Mouse (Mus musculus) brain, embryonic 14.5 days (tissue): Measurements from ENCODE around the gene Trim10.

Experiments
- CTCF ChIP-seq: fragments of 200-500 bp; IDR thresholded peaks from 2 replicates; pipeline ENCODE4 v1.5.1; 2012; ENCODE audit warnings: inconsistent platforms, mild to moderate bottlenecking, moderate library complexity, borderline replicate concordance; ENCODE audit not compliant: insufficient read depth, insufficient read length; ENCODE audit errors: extremely low read depth
- POLR2A ChIP-seq: fragments of 200-500 bp; IDR thresholded peaks from 2 replicates; pipeline ENCODE4 v1.6.1; 2012; ENCODE audit warnings: mild to moderate bottlenecking, inconsistent platforms, borderline replicate concordance; ENCODE audit not compliant: poor library complexity, insufficient read depth, insufficient read length, severe bottlenecking; ENCODE audit errors: extremely low read depth

DNA sequence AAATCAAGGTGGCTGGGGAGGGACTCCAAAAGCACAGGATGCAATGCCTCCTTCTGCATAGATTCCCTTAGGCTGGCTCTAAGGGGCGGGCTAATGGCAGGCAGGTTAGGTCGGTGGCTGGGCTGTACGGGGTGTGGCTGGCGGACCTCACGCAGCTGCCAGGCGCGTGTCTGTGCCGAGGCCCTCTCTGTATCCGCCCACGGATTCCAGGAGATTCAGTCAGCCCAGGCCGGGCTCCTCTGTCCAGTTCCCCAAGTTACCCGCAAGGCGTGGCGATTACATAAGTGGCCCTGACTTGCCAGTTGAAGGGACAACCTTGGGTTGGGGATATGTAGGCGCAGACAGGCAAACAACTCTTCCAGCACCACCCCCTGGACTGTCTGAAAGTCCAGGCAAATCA lies 50.9 kb downstream of the Trim10 start:
- TF ChIP-seq CTCF (no peak), POLR2A (no peak)
